Mouse (Mus musculus): ENCODE results near the gene Abhd5.
A peak's percentile ranks its signal among the peaks of the same experiment; 100 is the strongest.

Gene Abhd5

DNA sequence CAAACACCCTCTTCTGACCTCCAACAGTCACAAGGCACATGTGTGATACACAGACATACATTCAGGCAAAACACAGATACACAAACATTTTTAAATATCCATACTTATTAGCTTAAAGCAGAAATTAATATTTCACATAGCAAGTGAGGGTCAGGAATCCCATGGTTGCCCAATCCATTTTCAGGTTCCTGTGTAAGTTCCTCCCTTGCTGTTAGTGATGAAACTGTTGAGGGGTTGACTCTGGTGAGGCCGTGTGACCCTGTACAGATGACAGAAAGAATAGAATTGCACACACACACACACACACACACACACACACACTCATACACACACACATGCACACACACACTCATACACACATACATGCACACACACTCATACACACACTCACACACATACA is 63.2 kb downstream of the Abhd5 start:
- no peak for DNase-seq (ENCODE audit: low read depth, low spot score)

DNA sequence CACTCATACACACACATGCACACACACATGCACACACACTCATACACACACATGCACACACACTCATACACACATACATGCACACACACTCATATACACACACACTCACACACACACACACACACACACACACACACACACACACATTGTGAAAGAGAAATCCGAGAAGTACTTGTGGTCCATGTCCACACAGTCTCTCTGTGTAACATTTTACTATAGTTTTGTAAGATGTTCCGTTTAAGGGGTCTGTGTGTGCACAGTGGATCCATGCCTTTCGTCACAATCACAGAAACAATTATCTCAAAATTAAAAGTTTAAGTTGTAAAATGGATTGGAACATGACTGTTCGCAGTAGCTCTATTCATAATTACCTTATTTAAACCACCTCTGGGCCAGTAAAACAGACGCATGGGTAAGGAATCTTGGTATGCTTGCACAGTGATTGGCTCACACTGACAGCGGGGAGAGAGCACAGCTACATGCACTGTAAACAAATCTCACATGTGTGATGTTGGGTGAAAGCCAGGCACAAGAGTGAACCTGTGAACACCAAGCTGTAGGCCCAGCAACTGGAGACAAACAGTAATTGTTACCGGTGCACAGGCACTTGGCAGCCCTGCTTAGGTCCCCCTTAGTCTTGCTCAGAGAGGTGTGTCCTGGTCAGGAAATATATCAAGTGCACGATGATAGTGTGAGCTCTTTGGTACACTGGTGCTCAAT is 63.8 kb downstream of the Abhd5 start:
- DNase-seq (ENCODE audit: low read depth, low spot score), result no peak

DNA sequence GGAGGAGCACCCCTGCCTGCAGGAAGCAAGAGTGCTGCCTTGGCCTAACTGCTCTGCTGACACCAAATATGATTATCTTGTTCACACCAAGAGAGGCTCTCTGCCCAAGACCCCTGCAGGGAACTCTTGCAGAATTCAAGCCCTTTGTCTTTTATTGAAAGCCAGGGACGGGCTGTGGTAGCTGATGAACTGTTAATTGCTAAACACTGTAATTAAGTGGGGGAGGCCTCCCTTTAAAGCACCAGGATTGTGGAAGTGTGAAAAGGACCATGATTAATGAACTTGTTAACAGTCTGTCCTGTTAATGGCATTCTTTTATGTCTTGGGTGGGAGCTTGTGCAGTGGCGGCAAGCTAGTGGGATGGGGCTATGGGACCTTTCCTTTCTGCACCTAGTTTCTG is 65.2 kb downstream of the Abhd5 start:
- DNase-seq (ENCODE audit: low read depth, low spot score), result no peak

DNA sequence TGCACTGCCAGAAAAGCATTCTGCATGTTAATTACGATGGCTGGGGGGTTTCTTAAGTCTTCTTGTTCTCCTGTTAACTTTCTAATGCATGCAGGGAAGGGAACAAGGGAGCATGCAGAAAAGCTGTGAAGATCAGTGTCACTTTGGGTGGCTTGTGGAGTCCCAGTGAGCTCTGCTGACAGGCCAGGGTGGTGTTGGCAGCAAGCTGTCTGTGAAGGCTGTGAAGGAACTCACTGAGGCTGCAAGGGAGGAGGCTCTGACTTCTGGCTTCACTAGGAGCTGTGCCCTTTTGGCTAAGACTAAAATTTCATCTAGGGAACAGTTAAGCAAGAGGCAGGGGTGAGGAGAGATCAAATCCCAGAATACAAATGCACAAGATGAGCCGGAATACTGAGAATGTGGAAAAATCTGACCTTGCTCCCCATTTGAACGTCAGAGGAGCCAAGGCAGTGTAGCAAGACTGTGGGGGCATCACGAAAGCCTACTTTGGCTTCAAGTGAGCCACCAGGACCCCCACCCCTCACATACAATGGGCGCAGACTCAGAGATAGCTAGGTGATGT is 68.9 kb downstream of the Abhd5 start:
- DNase-seq (ENCODE audit: low read depth, low spot score), result peak; percentile 16

DNA sequence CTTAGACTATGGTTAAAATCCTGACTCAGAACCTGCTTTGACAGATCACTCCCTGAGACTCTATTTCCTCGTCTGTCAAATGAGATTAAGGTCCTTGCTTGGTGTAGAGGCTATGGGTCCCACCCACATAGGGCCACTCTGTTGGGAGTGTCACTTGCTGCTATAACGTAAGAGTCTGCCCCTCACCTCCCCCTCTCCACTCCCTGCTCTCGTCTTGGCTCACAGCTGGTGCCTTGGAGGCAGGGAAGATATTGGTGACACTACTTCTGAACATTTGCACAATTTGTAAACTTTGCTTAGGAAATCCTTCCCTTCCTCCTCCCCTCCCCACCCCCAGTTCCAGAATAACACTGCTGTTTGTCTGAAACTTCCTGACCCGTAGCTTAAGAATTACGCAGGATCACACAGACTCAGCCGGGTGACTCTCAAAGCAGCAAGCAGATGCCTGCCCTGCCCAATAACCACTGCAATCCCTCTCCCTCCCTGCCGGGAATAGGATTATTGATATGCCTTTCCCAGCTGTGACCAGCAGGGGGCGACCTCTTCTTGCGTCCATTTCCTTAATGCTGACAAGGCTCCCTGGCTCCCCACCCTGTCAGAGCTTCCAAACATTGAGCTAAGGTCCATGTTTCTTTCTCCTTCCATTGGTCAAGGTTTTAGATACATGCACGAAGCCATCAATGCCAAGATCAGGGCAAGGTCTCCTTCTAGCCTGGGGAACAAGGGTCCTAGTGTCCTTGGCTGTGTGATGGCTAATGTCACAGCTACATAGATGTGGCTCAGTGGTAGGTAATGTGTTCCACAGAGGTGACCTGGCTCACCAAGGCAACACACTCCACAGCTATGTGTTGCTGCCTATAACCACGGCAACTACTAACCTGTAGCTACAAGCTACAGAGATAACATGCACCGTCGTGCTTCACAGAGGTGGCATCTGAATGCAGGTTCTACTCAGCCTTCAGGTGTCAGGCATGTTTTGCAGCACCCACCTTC is 69.7 kb downstream of the Abhd5 start:
- DNase-seq (ENCODE audit: low read depth, low spot score), result peak; percentile 60

DNA sequence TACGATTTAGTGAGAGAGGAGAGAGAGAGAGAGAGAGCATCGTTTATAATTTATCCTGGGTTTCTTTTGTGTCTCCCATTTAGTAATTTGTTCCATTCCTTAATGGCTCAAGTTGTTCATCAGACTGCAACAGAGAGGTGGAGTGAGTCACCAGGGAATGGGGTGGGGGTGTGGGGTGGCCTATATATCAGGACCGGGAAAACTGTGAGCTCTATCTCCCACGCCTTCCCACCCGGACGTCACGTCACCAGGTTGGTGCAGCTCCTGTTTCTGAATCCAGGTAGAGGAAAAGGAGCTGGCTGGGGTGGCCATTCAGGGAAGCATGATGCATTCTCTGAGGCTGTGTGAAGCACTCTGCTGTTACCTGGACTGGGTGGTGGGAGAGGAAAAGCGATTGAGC is 70.5 kb downstream of the Abhd5 start:
- DNase-seq (ENCODE audit: low read depth, low spot score), result no peak

DNA sequence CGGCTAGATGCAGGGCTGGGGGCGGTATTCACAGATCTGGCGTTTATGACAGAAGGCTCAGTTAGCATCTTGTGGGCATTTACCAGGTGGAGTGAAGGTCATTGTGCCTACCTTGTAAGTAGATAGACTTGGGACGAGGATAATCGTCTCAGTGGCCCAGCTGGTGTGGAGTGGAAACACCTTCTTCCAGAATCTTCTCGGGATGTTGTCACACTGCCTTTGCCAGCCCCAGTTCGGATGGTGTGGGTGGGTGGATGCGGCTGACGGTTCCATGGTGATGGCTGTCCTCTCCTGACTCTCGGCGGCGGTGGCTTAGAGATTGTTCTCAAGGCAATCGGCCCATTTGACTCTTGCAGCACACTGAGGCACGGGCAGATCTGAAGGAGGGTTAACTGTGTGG is 71.3 kb downstream of the Abhd5 start:
- DNase-seq (ENCODE audit: low read depth, low spot score), result no peak

DNA sequence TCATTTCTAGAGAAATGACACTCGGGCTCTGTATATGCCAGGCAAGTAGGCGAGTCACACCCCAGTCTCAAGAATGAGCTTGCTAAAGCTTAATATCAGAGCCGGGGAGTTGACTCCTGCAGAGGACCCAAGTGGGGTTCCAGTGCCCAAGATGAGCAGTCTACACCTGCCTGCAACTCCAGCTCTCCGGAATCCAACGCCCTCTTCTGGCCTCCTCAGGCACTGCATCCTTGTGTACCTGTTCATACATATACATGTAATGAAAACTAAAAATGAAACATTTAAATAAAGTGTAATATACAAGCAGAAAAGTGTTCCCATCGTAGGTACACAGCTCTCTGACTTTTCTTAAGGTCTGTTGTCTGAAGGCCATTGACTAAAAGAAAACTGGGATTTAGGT is 71.7 kb downstream of the Abhd5 start:
- no peak for DNase-seq (ENCODE audit: low read depth, low spot score)

DNA sequence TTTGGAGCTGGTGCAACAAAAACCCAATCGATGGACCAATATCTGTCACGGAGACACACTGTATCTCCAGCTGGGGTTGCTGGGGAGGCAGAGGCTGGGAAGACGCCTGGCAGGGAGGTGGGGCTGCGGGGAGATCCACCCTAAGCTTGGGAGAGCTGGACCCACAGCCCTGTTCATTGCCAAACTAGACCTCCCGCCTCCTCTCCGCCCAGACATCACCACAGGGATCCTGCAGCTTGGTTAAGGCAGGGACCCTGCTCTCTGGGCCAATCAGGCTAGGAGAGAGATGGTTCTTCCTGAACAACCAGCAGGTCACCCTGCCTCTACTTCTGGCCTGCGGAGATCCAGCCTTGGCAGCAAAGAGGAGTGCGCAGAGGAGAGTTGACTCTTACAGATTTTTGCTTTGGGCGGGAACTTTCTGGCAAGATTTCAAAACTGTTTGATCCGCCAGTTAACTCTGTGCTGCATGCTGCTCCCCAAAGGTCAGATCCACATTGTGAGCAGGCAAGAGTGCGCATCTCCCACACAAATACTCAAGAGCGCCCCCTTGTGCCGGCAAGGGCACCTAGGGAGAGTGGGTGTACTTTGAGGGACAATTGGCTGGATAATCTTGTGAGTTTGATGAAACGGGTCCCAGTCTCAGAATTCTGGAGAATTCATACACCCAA is 73.7 kb downstream of the Abhd5 start:
- peak; percentile 32 for DNase-seq (ENCODE audit: low read depth, low spot score)

DNA sequence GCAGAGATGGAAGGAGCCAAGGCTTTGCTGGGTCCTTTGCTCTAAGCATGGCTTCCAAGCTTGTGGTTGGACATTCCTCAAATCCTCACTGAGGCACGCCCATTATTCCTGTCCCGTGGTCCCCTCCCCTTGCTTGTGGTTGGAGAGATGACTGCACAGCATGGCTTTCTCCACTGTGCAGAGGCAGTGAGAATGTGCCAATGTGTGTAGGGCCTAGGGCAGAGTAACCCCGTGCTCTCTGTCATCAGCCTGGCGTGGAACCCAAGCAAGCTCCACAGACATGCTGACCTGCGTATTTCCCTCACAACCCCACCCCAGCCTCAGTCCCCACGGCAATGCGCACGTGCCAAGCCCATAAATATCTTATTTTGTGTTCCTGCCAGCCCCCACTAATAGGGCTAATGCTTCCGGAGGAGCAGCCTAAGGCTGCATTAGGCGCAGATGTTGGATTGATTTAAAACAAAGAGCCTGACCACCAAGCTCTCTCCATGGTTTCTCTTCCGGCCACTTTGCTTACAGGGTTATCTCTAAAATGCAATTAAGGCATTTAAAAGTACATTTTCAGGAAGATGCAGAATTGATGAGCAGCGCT is 77.7 kb downstream of the Abhd5 start:
- DNase-seq (ENCODE audit: low read depth, low spot score), result no peak

DNA sequence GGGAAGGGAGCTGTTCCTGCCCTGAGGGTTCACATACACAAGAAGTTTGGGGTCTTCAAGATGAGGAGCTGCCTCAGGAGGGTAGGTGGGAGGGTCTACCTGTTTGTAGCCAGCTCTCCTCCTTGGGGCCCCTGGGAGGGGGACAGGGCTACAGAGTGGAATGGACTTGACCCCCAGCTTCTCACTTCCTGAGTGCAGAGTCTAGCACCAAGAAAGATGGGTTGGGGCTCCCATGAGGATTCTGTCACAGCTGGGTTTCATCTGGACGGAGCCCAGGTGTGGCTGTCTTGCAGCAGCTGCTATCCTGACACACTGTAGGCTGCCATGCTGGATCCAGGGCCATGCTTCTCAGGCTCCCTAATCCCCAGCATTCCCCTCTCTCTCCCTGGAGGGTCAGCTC is 78.3 kb downstream of the Abhd5 start:
- DNase-seq (ENCODE audit: low read depth, low spot score), result no peak
